Mouse (Mus musculus): ENCODE data around the gene Pard3.

DNA sequence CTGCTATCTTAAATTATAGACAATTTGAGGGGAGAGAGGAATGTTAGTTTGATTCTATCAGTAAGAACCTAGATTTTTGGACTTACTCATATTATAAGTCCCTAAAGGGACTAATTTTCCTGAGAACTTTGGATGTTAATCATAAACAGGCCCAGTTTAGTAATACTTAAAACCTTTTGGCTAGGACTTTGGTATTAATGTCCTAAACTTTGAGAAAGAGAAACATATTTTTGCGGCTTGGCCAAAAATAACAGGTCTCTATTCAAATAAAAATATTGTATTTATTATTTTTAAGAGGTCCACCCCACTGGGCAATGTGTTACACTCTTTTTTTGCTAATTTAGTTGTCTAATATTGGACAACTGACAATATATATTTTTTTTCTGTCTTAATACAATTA, 271.5 kb downstream of the Pard3 start:
- no peak for TF ChIP-seq CTCF (IDR thresholded peaks at IDR 0.05; ENCODE audit: extremely low read depth, insufficient read depth, low read length)
- no peak for TF ChIP-seq POLR2A (IDR thresholded peaks at IDR 0.05; ENCODE audit: extremely low read depth, insufficient read depth, low read length)
